Mouse (Mus musculus) cerebellum, postnatal 4 days (tissue): ENCODE results near the gene Nod2.

Source experiments
- DNase-seq, 2 experiments: peaks; one replicate each; pipeline ENCODE4 v3.0.0; 2022; ENCODE audit warnings: low spot score in 2 of 2, mixed read lengths in 1 of 2

Gene Nod2

GRCm38 (mm10) chr8:88646837-88647778 lies at the start of gene Nod2:
Nod2 (plus strand) TSS chr8:88647315.
- DNase-seq = peak in 1 of 2 experiments; percentile 28

GRCm38 (mm10) chr8:88598578-88598977 lies 48.5 kb upstream of the Nod2 start:
- DNase-seq = no peak

GRCm38 (mm10) chr8:88599491-88599890 lies 47.6 kb upstream of the Nod2 start:
- no peak for DNase-seq

DNA sequence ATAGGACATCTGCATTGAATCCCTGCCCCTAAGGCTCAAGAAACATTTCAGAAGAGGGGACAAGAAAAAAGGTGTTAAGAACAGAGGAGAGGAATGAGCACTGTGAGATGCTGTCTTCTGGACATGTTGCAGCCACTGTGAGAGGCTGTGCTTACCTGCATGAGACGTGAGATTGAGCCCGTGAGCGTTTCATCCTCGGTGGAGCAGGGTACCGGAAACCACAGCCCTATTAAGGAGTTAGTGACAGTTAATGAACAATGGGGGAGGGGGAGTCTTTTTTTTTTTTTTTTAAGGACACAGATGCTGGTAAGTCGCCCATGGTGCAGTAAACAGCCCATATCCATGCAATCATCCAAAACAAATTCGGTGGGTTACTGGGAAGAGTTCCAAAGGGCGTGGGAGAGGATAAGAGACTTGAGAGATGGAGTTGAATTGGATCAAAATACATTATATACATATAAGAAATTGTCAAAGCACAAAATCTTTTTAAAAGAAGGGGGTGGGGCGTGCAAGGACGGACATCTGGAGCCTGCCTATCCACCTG lies 43.6 kb upstream of the Nod2 start:
- no peak for DNase-seq

- DNase-seq = peak in 1 of 2 experiments; percentile 76
Measured at GRCm38 (mm10) chr8:88604065-88605038, 42.8 kb upstream of the Nod2 start.

DNA sequence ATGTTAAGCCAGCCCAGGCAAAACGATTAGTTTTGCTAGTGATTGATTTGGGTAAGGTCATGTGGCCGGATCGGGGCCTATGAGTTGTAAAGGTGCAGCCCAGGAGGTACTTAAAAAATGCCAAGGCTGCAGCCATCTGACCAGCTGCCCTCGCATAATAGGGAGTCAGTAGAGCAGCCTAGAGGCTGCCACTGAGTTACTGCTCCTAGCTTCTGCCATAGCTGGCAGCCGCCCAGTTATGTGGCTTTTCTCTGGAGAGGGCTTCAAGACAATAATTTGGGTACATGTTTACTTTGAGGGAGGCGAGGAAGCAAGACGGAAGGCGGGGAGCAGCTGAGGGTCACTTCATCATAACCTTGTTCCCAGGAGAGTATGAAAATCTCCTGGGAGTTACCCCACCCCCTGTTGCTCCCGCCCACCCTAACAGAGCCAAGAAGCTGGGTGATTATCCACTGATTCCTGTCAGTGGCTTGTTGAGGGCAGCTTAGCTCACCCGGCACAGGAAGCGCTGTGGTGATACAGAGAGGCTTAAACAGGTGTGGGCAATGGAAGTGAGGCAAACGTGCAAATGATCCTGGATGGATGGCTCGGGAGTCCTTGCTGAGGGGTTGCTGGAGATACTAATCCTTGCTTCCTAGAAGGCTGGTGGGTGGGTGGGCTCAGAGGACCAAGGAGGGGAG lies 41.6 kb upstream of the Nod2 start:
- no peak for DNase-seq

DNA sequence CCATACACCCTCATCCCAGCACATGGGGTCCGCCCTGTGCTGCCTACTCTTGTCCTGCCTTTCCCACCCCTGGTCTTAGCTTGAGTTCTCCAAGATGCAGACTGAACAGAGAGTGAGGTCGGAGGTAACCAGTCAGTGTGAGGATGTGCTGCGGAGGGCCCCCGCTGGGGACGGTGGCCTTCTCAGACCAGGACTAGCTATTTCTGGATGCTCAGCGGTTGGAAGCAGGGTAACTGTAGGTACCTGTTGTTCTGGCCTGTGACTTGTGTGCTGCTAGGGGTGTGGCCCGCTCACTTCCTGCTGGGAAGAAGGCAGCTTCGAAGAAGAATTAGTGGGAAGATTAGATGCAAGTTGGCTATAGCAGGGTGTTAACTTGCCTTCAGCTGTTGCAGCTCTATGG lies 38.1 kb upstream of the Nod2 start:
- DNase-seq = no peak

DNA sequence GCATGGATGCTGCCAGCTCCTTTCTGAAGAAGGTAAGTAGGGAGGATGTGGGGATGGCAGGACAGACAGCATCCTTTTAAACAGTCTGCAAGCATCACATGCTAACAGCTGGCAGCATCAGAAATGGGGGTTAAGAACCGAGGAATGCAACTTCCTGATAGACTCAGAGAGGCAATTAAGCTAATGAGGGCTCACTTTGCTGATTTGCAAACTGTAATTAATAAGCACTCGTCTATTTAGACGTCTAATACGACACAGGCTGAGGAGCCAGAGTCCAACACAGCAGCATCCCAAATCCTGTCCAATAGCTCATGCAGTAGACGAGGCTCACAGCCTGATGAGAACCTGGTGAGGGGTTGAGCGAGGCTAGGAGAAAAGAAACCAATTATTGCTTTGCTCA lies 36.8 kb upstream of the Nod2 start:
- DNase-seq = no peak

DNA sequence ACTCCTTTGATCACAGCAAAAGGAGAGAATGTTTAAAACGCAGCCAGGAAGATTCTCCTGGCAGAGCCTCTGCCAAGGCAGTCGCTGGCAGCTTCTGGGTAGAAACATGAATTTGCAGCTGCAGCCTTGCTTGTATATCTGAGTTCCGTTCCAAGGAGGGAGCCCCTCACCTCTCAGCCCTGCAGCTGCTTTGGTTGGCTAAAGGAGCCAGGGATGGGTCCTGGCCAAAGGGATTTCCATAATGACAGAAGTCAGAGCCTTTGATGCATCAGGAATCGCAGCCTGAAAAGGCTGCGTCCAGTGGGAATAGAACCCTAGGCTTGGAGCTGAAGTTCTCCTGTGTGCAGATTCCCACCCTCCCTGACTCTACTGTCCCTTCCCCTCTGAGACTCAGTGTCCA lies 32.1 kb upstream of the Nod2 start:
- no peak for DNase-seq

DNA sequence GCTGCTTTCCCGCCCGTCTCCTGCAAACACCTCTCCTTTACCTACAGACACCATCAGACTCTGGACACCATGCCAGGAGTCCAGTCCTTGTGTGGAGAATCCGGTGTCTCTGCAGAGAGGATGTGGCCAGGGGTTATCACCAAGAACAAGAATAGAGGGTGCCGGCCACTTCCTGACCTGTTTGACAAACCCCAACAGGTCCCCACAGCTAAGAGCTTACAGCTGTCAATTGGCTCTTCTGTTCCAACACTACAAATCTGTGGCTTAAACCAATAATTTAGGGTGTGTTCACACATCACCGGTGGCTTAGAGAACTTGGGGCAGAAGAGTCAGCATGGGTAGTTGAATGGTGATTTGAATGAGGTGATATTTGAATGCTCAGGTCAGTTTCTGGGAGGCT lies 28.5 kb upstream of the Nod2 start:
- no peak for DNase-seq

GRCm38 (mm10) chr8:88619513-88619912 lies 27.6 kb upstream of the Nod2 start:
- no peak for DNase-seq

GRCm38 (mm10) chr8:88620931-88621330 lies 26.2 kb upstream of the Nod2 start:
- DNase-seq = no peak

DNA sequence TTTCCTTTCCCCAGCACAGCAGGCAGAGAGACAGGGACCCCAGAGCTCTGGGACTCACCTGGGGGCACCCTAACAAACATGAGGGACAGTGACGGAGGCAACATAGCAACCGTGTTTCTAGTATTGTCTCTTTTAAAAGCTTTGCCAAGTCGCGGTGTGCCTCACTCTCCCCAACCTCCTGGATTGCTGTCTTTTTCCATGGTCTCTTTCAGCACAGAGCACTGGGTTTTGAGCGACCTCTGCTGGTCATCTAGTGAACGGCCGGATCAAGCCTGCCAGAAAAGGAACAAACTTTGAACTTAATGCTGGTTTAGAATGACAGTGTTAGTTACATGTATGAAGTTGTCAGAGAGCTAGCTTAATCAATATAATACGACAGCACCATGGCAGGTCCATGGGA lies 25.7 kb upstream of the Nod2 start:
- peak; percentile 64 to 87 for DNase-seq

DNA sequence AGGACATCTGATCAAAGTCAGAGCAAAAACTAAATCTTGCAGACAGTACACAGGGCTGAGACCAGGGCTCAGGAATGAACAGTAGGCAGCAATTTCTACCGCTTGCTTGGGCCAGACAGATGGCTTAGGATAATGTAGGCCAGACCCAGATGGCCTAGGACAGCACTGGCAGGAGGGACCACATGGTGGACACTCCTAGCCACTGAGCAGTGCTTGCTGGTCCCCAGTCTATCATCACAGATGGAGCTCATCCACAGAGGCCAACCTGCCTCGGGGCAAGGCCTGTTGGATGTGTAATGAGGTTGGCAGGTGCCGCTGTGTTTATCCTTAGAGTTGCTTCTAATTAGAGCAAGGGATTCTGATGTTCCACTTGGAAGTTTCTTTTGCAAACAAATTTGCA lies 23.8 kb upstream of the Nod2 start:
- DNase-seq = peak in 1 of 2 experiments; percentile 53

- peak in 1 of 2 experiments; percentile 12 for DNase-seq
Measured at GRCm38 (mm10) chr8:88624276-88624675, 22.8 kb upstream of the Nod2 start.

DNA sequence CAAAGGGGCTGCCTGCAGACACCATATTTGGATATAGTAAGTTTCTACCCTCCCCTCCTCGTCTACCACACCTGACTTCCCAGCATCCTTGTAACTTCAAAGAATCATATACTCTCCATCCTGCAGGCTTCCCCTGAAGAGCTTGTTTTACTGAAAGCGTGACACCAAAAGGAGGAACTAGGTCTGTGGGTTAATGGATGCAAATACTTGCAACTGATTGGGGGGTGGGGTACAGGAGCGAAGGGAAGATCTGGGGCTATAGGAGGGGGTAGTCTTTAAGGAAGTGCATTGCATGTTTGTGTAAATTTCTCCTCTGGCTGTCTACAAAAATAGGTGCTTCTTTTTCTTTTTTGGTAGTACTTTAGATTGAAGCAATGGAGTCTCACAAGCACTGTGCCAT lies 20.7 kb upstream of the Nod2 start:
- DNase-seq = no peak

- DNase-seq = no peak
Measured at GRCm38 (mm10) chr8:88626940-88627264, 20.2 kb upstream of the Nod2 start.

DNA sequence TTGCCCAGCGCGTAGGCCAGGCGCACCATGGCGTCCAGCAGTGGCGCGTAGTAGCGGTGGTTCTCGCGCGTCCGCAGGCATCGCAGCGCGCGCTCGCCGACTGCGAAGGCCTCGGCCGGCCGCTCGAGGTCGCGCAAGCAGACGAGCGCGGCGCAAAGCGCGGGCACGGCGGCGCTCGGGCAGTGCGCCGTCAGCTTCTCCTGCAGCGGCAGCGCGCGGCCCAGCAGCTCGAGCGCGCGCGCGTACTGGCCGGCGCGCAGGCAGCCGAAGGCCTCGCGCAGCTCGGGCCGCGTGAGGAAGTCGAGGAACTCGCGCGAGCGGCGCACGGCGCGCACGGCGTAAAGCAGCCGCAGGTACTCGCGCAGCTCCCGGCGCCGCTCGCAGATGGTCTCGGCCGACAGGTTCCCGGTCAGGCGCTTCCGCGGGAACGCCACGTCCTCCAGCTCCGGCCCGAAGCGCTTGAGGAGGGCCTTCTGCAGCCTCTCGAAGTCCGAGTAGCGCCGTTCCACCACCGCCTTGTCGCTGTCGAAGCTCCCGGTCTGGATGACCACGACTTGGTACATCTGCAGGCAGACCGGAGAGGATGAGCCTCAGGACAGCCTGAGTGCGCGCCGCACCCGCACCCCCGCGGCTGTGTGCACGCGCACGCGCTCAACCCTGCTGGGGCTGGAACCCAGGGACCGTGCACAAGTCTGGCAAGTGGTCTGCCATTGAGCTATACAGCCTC lies 19.7 kb upstream of the Nod2 start:
- DNase-seq = peak; percentile 57 to 78

GRCm38 (mm10) chr8:88628001-88628774 lies 18.9 kb upstream of the Nod2 start:
- DNase-seq = no peak

DNA sequence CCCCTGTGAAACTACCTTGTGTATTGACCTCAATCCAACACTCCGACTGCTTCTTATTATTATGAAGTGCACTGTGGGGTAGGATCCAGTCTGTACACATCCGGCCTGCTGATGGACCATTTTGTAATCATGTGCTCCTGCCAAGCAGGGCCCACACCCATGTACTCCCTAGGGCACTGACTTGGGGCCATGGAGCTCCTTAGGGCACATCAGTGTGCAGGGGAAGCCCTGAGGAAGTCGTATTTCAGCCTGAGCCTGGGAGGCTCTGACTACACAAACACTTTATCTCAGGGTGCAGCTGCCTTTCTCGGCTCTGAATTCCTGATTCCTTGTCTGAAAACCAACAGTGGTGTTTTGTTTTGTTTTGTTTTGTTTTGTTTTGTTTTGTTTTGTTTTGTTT lies 16.9 kb upstream of the Nod2 start:
- no peak for DNase-seq
